Mouse (Mus musculus) stomach, embryonic 16.5 days (tissue): ENCODE results near the gene Gtpbp1. TPM values are rescaled to one million over a fixed set of nuclear protein-coding genes. Genes with fewer than 3 reads are reported as not detected.

Experiments used
- ATAC-seq: fragments of 200-750 bp; cut with Nextera tagmentation; 2 replicates; pipeline ENCODE4 v1.8.0; 2017; ENCODE audit warnings: moderate number of reproducible peaks, moderate TSS enrichment; ENCODE audit not compliant: insufficient read depth, low FRiP score
- H3K27ac ChIP-seq: fragments of 300-500 bp; sonication (generic); 2 replicates; pipeline ENCODE4 v1.5.1; 2014; ENCODE audit warnings: low read length
- H3K27me3 ChIP-seq: fragments of 300-500 bp; sonication (generic); 2 replicates; pipeline ENCODE4 v1.6.1; 2014; ENCODE audit warnings: low read length, control low read depth, mixed read lengths; ENCODE audit not compliant: control insufficient read depth, insufficient read depth
- H3K36me3 ChIP-seq: fragments of 300-500 bp; sonication (generic); 2 replicates; pipeline ENCODE4 v1.6.1; 2014; ENCODE audit warnings: low read length; ENCODE audit not compliant: control insufficient read depth, insufficient read depth
- H3K4me1 ChIP-seq: fragments of 300-500 bp; sonication (generic); 2 replicates; pipeline ENCODE4 v1.6.1; 2014; ENCODE audit warnings: low read length, control low read depth, mixed read lengths; ENCODE audit not compliant: control insufficient read depth, insufficient read depth
- H3K4me2 ChIP-seq: fragments of 300-500 bp; sonication (generic); 2 replicates; pipeline ENCODE4 v1.6.1; 2014; ENCODE audit warnings: low read depth, low read length, mixed read lengths
- H3K4me3 ChIP-seq: fragments of 300-500 bp; sonication (generic); replicated peaks from 2 replicates; pipeline ENCODE4 v1.5.1; 2014; ENCODE audit warnings: mild to moderate bottlenecking, low read length
- H3K9ac ChIP-seq: fragments of 300-500 bp; sonication (generic); 2 replicates; pipeline ENCODE4 v1.6.1; 2014; ENCODE audit warnings: low read length
- H3K9me3 ChIP-seq: fragments of 300-500 bp; sonication (generic); replicated peaks from 2 replicates; pipeline ENCODE4 v1.6.1; 2016; ENCODE audit warnings: low read length, control low read depth; ENCODE audit not compliant: control insufficient read depth
- WGBS: fragments of 180-500 bp; shearing (Covaris S2); extraction: QIAGEN DNeasy Blood & Tissue Kit; methylation state at CpG from one replicate; pipeline ENCODE4 v1.1.7; 2014; 5-methylcytosine and 5-hydroxymethylcytosine counted together
- polyA plus RNA-seq: library from polyadenylated mRNA; unstranded; fragments of >200 nt; fragmentation: Nextera tagmentation; extraction: Ambion mirVana; gene quantifications from 2 replicates; pipeline ENCODE4 v1.2.1, GENCODE M21; 2015

Gene Gtpbp1
- polyA plus RNA-seq, 1 experiment from 2014 or later: 24.0 TPM

GRCm38 (mm10) chr15:79681973-79682372 lies 8.7 kb upstream of the Gtpbp1 start:
- Histone ChIP-seq H3K27ac (no peak overlapping the region), H3K4me1 (peaks cover 41% of the 10 kb centered on the region), H3K27me3 (no peaks in the 10 kb centered on the region), H3K36me3 (no peaks in the 10 kb centered on the region), H3K4me3 (no peak overlapping the region), H3K4me2 (no peak overlapping the region), H3K9ac (no peak overlapping the region), H3K9me3 (no peaks in the 10 kb centered on the region)
- ATAC-seq: no peak
- WGBS: 86% methylated on average over 4 of the region's 4 CpGs

- Histone ChIP-seq H3K4me2 (0 out of 2 replicates have a peak overlapping the region, but pooled peaks have one; percentile 10), H3K4me1 (peaks cover 41% of the 10 kb centered on the region), H3K36me3 (no peaks in the 10 kb centered on the region), H3K9me3 (no peaks in the 10 kb centered on the region), H3K4me3 (no peak overlapping the region), H3K27ac (no peak overlapping the region), H3K27me3 (no peaks in the 10 kb centered on the region), H3K9ac (peak overlapping the region; percentile 29; the same call in 1 of the 2 replicates)
- no peak for ATAC-seq
- WGBS: 66% methylated on average over 6 of the region's 6 CpGs
Observed at GRCm38 (mm10) chr15:79683146-79683545, 7.5 kb upstream of the Gtpbp1 start.

DNA sequence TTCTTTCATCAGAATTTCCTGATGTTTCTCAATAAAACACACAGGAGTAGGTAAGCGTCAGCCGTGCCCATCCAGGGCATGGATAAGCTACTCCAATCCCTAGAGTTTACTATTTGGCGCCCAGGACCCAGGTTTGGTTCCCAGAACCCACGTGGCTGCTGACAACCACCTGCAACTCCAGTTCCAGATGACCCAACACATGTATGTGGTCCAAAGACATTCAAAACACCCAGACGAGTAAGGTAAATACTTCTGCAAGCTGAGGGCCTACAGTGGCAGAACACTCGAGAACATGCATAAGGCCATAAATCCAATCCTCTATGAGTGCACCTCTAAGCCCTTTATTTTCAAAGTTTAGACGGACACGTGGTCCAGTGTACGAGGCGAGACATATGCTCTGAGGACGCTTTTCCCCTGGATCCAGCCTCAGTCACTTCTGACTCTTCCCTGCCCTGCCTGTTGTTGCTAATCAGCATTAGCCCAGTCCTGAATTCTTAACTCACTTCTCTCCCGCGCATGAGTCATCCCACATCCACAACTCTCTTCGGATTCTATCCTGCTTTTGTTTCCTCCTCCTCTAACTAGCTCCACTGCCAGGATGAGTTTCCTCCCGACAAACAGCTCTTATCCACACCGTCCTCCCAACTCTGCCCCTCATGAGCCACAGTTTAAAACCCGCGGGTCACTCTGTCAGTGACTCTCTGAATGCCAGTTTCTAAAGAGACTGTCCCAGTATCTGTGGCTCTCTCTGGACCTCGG lies 6.8 kb upstream of the Gtpbp1 start:
- Histone ChIP-seq H3K4me3 (peak overlapping the region; percentile 22), H3K9me3 (no peaks in the 10 kb centered on the region), H3K36me3 (no peaks in the 10 kb centered on the region), H3K27me3 (no peaks in the 10 kb centered on the region), H3K4me1 (peaks cover 41% of the 10 kb centered on the region), H3K27ac (peak overlapping the region; percentile 56; the same call in 1 of the 2 replicates), H3K9ac (peak overlapping the region; percentile 54), H3K4me2 (peak overlapping the region; percentile 80)
- 59% methylated on average over 19 of the region's 19 CpGs for WGBS
- no peak for ATAC-seq

DNA sequence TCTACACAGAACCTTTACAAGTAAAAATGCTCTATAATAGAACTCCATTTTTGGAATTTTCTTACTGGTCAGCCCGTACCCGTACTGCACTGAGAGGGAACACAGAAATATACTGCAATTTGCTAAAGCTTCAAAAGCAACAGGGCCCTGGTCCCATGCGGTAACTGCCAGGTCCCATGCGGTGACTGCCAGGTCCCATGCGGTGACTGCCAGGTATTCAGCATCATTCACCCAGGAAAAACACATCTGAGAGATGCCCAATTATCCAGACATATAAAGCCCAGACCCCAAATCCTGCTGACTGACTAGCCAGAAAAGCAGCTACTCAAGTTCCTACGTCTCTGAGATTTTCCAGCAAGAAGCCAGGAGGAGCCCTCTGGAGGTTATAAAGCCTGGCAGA lies 6.0 kb upstream of the Gtpbp1 start:
- Histone ChIP-seq H3K27ac (peak overlapping the region; percentile 56; the same call in 1 of the 2 replicates), H3K4me3 (peak overlapping the region; percentile 94), H3K9ac (peak overlapping the region; percentile 97), H3K4me2 (peak overlapping the region; percentile 80), H3K27me3 (no peaks in the 10 kb centered on the region), H3K9me3 (no peaks in the 10 kb centered on the region), H3K4me1 (peaks cover 41% of the 10 kb centered on the region), H3K36me3 (no peaks in the 10 kb centered on the region)
- ATAC-seq: no peak
- WGBS: 78% methylated on average over 6 of the region's 6 CpGs

- ATAC-seq: no peak
- Histone ChIP-seq H3K4me3 (peak overlapping the region; percentile 94), H3K4me1 (peaks cover 41% of the 10 kb centered on the region), H3K9me3 (no peaks in the 10 kb centered on the region), H3K4me2 (peak overlapping the region; percentile 80), H3K9ac (peak overlapping the region; percentile 97), H3K27me3 (no peaks in the 10 kb centered on the region), H3K27ac (peak overlapping the region; percentile 40; the same call in 1 of the 2 replicates), H3K36me3 (no peaks in the 10 kb centered on the region)
- 19% methylated on average over 6 of the region's 6 CpGs for WGBS
Observed at GRCm38 (mm10) chr15:79685141-79685641, 5.5 kb upstream of the Gtpbp1 start.

GRCm38 (mm10) chr15:79686046-79686869 lies 4.4 kb upstream of the Gtpbp1 start:
- no peaks in the 10 kb centered on the region for H3K36me3 ChIP-seq
- H3K4me1 ChIP-seq: peaks cover 41% of the 10 kb centered on the region
- peak overlapping the region; percentile 94 for H3K4me3 ChIP-seq
- ATAC-seq: no peak
- H3K4me2 ChIP-seq: peak overlapping the region; percentile 80
- peak overlapping the region; percentile 52; the same call in 1 of the 2 replicates for H3K27ac ChIP-seq
- H3K9ac ChIP-seq: peak overlapping the region; percentile 97
- 8% methylated on average over 15 of the region's 15 CpGs for WGBS
- H3K9me3 ChIP-seq: no peaks in the 10 kb centered on the region
- H3K27me3 ChIP-seq: no peaks in the 10 kb centered on the region

DNA sequence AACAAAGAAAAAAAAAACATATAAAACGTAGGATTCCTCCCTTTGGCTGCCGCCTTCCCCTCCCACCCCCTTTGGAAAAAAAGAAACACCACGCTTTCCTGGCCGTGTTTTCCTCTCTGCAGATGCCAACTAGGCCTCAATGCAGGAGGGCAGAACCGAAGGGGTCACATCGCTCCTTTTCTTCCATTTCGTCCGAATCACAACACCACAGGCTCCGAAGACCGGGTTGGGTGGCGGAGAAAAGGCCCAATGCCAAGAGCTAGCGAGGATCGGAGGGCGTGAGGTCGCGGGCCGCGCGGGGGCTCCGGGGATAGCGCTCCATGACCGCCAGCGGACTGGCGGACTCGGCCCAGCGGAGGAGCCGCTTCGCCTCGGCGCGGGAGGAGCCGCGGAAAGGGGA lies 3.5 kb upstream of the Gtpbp1 start:
- no peak for ATAC-seq
- under 1% methylated on average over 29 of the region's 33 CpGs for WGBS
- H3K27ac ChIP-seq: peak overlapping the region; percentile 98
- no peaks in the 10 kb centered on the region for H3K9me3 ChIP-seq
- no peaks in the 10 kb centered on the region for H3K36me3 ChIP-seq
- H3K4me3 ChIP-seq: peak overlapping the region; percentile 94
- H3K27me3 ChIP-seq: no peaks in the 10 kb centered on the region
- H3K4me1 ChIP-seq: peaks cover 48% of the 10 kb centered on the region
- H3K4me2 ChIP-seq: peak overlapping the region; percentile 80
- H3K9ac ChIP-seq: peak overlapping the region; percentile 97

GRCm38 (mm10) chr15:79687646-79688267 lies 2.9 kb upstream of the Gtpbp1 start, which contains the start of gene Josd1:
Gene Josd1 (minus strand): TSS chr15:79687919.
- Histone ChIP-seq H3K36me3 (no peaks in the 10 kb centered on the region), H3K27ac (peak within 1 kb of the TSS; percentile 98), H3K9me3 (no peaks in the 10 kb centered on the region), H3K4me1 (peaks cover 51% of the 10 kb centered on the region), H3K27me3 (no peaks in the 10 kb centered on the region), H3K4me3 (peak within 1 kb of the TSS; percentile 94), H3K9ac (peak within 1 kb of the TSS; percentile 97), H3K4me2 (peak within 1 kb of the TSS; percentile 80)
- ATAC-seq: peak; percentile 77
- WGBS: under 1% methylated on average over 72 of the region's 72 CpGs
